Mouse (Mus musculus) mature B cell (primary cell): ENCODE measurements around the gene Calhm5.

Experiments
- in situ Hi-C: fragments of 300-500 bp; cut with MboI; formaldehyde crosslinking; loops from 2 replicates; pipeline ENCODE4 v1.14.3; 2019

Gene Calhm5

DNA sequence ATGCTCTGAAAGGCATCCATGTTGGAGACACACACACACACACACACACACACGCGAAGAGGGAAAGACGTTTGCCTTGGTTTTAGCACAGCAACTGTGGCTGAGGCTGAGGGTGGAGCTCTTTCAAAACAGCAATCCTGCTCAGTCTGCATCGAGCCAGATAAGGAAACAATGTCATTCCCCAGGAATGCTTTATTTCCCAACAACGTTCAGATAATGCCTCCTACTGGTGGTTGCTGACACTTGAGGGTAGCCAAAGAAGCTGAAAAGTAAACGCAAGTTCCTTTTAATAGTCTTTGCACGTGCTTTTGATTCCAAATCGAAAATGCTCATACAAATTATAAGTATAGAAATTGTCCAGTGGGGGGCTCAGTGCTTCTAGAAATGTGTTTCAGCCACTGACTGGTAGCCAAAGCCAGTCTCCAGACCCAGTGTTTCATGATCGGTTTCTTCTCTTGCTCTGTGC is at the start of gene Calhm5:
Gene Calhm5 (minus strand): TSS at position 102 of the 466 bp plus-strand sequence.
- in situ Hi-C loops: no loop called here

- in situ Hi-C loops: no loop called here
Measured at GRCm38 (mm10) chr10:34141693-34142092, 45.4 kb upstream of the Calhm5 start.

DNA sequence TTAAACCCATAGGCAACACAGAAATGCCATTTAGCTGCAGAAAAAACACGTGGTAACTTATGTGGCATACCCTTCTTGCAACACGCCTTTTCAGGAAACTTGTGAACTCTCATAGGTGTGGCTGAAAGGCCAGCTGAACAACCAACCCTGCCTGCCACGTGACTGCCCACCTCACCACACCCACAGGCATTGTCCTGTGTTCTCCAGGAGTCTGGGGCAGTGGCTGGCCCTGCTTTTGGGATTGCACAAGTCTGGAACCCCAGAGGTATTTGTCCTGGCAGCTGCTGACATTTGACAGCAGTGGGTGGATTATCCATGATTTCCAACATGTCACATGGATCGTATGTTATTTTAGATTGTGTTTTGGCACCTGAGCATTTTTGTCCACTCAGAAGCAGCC is 43.4 kb upstream of the Calhm5 start:
- in situ Hi-C loops: no loop called here

DNA sequence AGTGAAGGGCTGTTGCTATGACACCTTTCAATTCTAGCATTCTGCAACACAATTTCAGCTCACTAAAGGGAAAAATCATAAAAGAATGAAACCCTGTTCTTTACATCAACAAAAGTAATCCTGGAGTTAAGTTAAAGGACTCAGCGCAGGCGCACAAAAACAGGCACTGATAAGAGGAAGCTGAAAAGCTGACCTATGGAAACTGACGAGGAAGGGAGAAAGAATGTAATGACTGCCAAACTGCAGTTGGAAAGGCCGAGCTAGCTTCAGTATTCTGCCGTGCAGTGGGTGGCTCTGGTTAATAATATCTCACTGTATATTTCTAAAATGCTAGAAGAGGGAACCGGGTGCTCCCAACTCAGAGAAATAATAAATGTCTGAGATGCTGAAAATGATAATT is 41.7 kb upstream of the Calhm5 start:
- in situ Hi-C loops: no loop called here

DNA sequence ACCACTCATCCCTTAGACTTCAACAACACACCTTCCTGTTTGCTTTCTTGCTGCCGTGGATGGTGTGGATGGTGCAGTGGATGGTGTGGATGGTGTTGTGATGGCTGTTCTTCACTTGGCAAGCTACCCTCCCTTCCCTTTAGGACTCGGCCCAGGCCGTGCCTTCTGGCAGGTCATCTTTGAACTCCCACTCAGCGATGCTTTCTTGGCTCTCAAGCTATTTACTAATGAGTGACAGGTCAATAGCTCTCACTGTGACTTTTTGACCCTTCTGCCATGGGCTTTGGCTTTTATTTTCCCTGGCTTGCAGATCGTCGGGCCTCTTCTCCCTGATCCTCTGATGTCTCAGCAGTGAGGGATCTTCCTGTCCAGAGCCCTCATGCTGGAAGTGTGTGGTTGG is 40.1 kb upstream of the Calhm5 start:
- in situ Hi-C loops: no loop called here

DNA sequence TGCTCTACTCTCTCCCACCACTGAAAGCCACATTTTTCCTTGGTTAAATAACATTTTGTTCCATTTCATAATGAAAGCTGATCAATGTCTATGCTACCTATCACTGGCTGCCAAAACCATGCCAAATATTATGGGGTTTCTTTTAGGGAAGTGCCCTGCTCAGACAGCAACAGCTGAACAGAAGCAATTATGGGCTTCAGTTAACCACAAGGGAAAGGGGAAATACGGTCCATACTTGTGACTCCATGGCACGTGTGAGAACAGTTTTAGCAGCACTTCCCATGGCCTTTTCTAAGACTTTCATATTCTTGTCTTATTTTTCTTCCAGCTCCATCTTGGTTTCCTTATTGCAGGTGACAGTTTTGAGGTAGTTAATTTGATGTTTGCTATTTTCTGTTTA is 35.0 kb upstream of the Calhm5 start:
- in situ Hi-C loops: no loop called here

DNA sequence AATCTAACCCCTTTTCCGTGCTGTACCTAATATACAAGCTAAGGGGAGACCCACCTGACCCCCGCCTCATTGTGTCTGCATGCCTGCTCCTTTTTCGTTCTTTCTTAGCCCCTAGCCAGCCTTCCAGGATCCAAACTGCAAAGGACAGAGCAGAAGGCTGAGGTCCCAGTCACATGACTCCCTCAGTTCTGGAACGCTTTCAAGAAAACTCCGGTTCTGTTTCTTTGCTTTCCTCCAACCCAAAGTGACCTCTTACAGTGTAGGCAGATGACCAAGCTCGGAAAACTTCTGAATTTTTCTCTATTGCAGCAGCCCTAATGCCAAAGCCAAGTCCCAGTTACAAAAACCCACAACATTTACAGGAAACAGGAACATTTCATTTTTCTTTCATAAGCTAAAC is 32.1 kb upstream of the Calhm5 start:
- in situ Hi-C loops: no loop called here

DNA sequence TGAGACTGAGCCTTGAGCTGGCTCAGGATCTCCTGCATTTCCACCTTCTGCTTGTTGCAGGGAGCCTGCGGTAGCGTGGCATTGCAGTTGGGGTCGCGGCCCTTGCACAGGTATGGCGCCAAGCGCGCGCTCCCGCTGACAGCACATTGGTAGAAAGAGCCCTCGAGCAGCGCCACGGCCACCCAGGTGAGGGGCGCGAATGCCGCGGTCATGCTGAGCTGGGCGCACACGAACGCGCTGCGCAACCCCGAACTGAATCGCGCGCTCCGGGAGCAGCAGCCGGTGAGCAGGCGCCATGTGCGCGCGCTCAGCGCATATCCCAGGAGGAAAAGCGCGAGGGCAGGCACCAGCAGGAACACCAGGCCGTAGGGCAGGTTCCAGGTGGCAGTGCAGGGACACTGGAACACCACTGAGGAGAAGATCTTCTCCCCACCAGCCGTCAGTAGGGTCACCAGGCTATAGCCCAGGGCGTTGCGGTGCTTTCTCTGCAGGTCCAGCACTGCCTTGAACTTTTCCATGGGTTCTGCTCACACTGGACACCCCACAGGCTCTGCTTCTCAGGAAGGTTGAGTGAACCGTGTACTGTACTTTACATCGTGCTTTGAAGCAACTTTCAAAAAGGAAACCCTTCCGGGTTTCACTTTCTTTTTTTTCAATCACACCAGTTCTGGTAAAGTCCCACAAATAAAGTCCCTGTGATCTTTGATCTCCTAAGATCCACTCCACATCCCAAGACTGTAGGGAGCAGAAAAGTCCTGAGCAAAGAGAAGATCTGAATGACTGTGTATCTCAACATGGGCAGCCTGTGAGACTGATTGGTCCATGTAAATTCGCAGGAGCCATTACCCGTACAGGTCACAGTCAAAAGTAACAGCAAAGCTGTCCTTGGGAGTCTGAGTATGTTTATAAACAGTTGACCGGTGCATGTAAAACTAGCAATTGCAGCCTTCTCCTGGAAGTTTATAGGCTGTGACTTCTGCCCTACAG is 31.4 kb upstream of the Calhm5 start, which contains the start of gene Calhm6:
Gene Calhm6 (minus strand): TSS at position 593 of the 987 bp plus-strand sequence.
- in situ Hi-C loops: no loop called here

DNA sequence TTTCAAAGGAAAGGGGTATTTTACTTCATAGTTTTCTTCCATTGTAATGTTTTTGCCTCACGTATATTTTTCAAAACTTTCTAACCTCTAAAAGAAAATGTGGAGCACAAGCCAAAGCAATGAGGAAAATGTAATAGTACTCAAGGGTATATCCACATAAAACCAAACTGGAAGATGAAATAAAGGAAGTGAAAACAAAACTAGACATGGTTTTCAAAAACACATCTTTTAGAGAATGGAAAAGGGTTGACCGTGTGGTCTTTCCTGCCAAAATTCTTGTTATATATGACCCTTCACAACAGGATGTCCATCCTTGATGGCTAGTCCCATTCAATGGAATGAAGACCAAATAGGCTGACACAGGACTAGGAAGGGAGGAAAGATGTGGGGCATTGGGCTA is 22.1 kb upstream of the Calhm5 start:
- in situ Hi-C loops: no loop called here

GRCm38 (mm10) chr10:34117770-34118169 is 21.5 kb upstream of the Calhm5 start:
- in situ Hi-C loops: no loop called here

GRCm38 (mm10) chr10:34117131-34117530 is 20.8 kb upstream of the Calhm5 start:
- in situ Hi-C loops: no loop called here

- in situ Hi-C loops: no loop called here
Measured at GRCm38 (mm10) chr10:34111964-34112738, 15.8 kb upstream of the Calhm5 start.

DNA sequence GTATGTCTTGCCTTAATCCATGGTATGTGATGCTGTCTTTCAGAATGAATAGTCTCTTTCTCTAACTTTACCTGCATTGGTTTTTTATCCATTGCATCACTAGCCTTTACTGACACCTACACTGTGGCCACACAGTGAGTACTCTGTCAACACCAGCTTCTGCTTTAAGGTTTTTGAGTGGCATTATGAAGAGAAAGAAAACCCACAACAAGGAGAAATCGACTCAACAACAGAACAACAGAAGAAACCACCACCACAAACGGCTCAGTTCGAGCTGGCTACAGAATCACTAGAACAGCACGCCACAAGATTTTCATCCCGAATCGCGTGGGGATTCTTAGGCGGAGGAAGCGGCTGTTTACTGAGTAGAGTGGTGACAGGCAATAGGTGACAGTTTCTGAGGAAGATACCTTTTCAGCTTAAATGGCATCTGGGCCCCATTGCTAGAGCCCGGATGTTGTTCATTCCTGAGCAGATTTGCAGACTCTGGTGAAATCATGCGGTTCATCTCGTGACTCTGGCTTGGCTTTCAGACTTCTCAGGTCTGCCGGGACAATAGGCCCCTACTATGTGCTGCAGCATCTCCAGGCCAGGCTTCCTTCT is 14.6 kb upstream of the Calhm5 start:
- in situ Hi-C loops: no loop called here

- in situ Hi-C loops: no loop called here
Measured at GRCm38 (mm10) chr10:34095964-34096363, 355 bp downstream of the Calhm5 start.

GRCm38 (mm10) chr10:34095147-34095546 is 1.2 kb downstream of the Calhm5 start:
- in situ Hi-C loops: no loop called here

GRCm38 (mm10) chr10:34091888-34092287 is 4.4 kb downstream of the Calhm5 start:
- in situ Hi-C loops: no loop called here

DNA sequence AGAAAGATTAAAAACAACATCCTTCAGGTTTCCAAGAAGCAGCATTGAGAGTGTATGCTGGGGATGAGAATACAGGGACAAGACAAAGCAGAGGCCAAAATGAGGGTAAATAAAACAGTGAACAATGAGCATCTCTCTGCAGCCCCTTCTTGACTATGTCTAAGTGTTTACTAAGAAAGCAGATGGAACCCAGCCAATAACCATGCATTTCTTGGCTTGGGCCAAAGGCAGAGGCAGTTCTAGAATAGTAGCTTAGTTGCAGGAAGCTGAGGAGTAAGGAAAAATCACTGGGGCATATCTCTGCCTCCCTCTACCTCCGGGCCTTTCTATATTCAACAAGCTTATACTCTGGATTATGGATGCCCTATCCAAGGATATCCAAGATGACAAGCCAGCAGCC is 5.8 kb downstream of the Calhm5 start:
- in situ Hi-C loops: no loop called here

DNA sequence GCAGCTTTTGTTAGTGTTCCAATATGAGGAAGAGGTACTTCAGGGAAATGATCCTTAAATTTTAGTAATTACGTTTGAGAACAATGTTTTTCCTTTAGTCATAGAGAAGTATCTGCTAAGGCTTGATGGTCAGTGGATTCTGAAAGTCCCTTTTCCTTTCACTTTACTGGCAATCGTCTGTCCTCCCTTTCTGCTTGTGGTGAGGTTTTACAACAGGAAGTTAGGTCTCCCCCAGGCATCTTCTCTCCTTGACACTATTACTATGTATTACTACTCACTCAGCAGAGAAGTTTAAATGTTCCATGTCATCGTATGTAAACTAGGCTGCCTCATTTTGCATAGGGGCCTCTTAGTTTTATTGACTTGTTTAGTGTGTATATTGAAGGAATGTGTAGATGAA is 6.8 kb downstream of the Calhm5 start:
- in situ Hi-C loops: no loop called here

- in situ Hi-C loops: no loop called here
Measured at GRCm38 (mm10) chr10:34088515-34088914, 7.8 kb downstream of the Calhm5 start.

- in situ Hi-C loops: no loop called here
Measured at GRCm38 (mm10) chr10:34086514-34086913, 9.8 kb downstream of the Calhm5 start.

GRCm38 (mm10) chr10:34074522-34075200 is 21.7 kb downstream of the Calhm5 start:
- in situ Hi-C loops: no loop called here

DNA sequence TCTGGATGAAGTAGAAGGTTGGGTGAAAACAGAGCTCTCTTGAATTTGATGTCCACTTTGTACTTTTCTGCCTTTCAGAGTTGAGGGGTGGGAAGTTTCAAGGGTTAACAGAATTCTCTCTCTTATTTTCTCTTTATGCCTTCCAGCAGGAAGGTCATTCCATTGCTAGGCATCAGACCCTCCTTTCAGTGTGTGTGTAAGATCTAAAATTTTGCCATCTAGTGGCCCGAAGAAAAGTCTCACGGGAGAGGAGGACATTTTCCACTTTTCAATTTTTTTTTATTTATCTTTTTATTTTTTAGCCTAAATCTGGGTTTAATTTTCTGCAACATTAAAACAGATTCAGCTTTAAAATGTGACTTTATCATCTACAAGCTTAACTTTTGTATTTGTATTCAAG is 24.7 kb downstream of the Calhm5 start:
- in situ Hi-C loops: no loop called here
